Mouse (Mus musculus) spleen, adult 2 months (tissue): Measurements from ENCODE around the gene Arhgap22.

Experiments used
- CTCF ChIP-seq: fragments of 200-500 bp; IDR thresholded peaks from 2 replicates; pipeline ENCODE4 v1.5.1; 2011; ENCODE audit warnings: mild to moderate bottlenecking, inconsistent platforms; ENCODE audit not compliant: insufficient read depth, insufficient read length, insufficient replicate concordance; ENCODE audit errors: extremely low read depth
- POLR2A ChIP-seq: fragments of 200-500 bp; IDR thresholded peaks from 2 replicates; pipeline ENCODE4 v1.6.1; 2011; ENCODE audit warnings: low read depth, low read length, inconsistent platforms

DNA sequence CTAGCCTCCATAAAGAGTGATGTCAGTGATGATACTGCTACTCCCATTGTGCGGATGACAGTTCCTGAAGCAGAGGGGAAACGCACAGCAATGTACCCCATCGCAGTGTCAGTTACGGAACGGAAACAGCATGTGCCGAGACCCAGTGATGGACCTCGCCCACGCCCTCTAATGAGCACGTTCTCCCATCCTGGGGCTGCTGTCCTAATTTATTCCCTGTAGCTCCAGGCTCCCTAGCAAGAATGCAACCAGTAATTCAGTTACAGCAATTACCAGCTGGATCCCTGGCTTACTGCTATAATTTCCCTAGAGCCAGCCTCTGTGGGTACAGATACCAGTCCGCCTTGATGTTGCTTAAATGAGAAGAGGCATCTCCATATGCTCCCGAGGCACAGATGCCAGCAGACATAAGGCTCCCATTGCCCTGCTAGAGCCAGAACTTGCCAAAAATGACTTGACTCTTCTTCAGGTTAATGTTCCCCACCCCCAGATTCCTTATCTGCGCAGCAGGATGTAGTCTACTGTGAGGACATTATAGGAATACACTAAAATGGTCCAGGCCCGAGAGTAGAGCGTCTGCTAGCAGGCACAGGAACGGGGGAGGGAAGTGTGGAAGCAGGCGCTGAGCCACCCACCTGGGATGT is 83.0 kb downstream of the Arhgap22 start:
- TF ChIP-seq POLR2A (no peak), CTCF (no peak)
